Mouse (Mus musculus) heart, postnatal 0 days (tissue): ENCODE data around the gene Adat2. TPM values are rescaled to one million over a fixed set of nuclear protein-coding genes. Genes with fewer than 3 reads are reported as not detected.

ENCODE experiments used
- ATAC-seq: fragments of 200-750 bp; cut with Nextera tagmentation; 2 replicates; pipeline ENCODE4 v1.8.0; 2017; ENCODE audit warnings: low read depth, moderate number of reproducible peaks, moderate library complexity; ENCODE audit not compliant: insufficient read depth
- DNase-seq: peaks from one replicate; pipeline ENCODE4 v3.0.0-alpha.2; 2016; ENCODE audit warnings: low spot score
- H3K27ac ChIP-seq: fragments of 300-500 bp; sonication (generic); 2 replicates; pipeline ENCODE4 v1.5.1; 2014; ENCODE audit warnings: low read depth, mild to moderate bottlenecking
- H3K27me3 ChIP-seq: fragments of 300-500 bp; sonication (generic); 2 replicates; pipeline ENCODE4 v1.6.1; 2014; ENCODE audit warnings: low read length, mixed read lengths; ENCODE audit not compliant: control insufficient read depth, insufficient read depth
- H3K36me3 ChIP-seq: fragments of 300-500 bp; sonication (generic); replicated peaks from 2 replicates; pipeline ENCODE4 v1.6.1; 2014; ENCODE audit warnings: low read length, mixed read lengths; ENCODE audit not compliant: control insufficient read depth, insufficient read depth
- H3K4me1 ChIP-seq: fragments of 300-500 bp; sonication (generic); 2 replicates; pipeline ENCODE4 v1.6.1; 2014; ENCODE audit warnings: antibody characterized with exemption; ENCODE audit not compliant: control insufficient read depth, insufficient read depth
- H3K4me2 ChIP-seq: fragments of 300-500 bp; sonication (generic); 2 replicates; pipeline ENCODE4 v1.6.1; 2014; ENCODE audit warnings: low read depth, mild to moderate bottlenecking, low read length, moderate library complexity
- H3K4me3 ChIP-seq: fragments of 300-500 bp; sonication (generic); 2 replicates; pipeline ENCODE4 v1.5.1; 2014; ENCODE audit warnings: low read depth, low read length
- H3K9ac ChIP-seq: fragments of 300-500 bp; sonication (generic); replicated peaks from 2 replicates; pipeline ENCODE4 v1.6.1; 2014; ENCODE audit warnings: low read depth, low read length, mixed read lengths
- H3K9me3 ChIP-seq: fragments of 300-500 bp; sonication (generic); replicated peaks from 2 replicates; pipeline ENCODE4 v1.6.1; 2016; ENCODE audit warnings: low read length; ENCODE audit not compliant: control insufficient read depth
- CTCF ChIP-seq: IDR thresholded peaks from 2 replicates; pipeline ENCODE4 v1.5.1; 2016; ENCODE audit warnings: antibody characterized with exemption, control low read depth, low read depth
- EP300 ChIP-seq: IDR thresholded peaks from 2 replicates; pipeline ENCODE4 v1.6.1; 2016; ENCODE audit warnings: antibody characterized with exemption, low read depth
- WGBS: fragments of 180-500 bp; shearing (Covaris S2); extraction: QIAGEN DNeasy Blood & Tissue Kit; methylation state at CpG from one replicate; pipeline ENCODE4 v1.1.7; 2014; 5-methylcytosine and 5-hydroxymethylcytosine counted together
- polyA plus RNA-seq: library from polyadenylated mRNA; unstranded; fragments of >200 nt; fragmentation: Nextera tagmentation; extraction: Ambion mirVana; gene quantifications from 2 replicates; pipeline ENCODE4 v1.2.1, GENCODE M21; 2015
- total RNA-seq: library from RNA; depleted of rRNA; stranded (reverse); fragments of >200 nt; gene quantifications from 2 replicates; pipeline ENCODE4 v1.2.3, GENCODE M21; 2014; ENCODE audit warnings: low replicate concordance; rRNA removed

The Adat2 gene
- total and polyA plus RNA-seq, 2 experiments from 2014 or later: 0.99 to 2.3 TPM

DNA sequence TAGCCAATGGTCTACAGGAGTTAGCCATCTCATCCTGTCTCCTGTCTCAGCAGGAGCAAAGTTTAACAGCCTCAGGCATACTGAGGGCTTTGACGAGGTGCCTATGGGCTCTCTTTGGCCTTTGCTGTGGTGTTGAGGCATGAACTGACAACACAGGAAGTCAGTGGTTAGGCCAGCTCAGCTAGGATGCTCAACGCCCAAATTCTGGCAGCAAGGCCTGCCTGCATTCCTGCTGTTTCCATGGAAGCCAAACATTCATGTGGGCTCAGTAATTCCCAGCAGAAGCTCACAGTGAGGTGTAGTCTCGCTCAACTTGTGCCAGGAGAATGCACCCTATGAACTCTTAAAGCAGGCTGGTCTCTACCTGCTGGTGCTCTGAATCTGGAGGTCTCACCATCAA is 43.4 kb downstream of the Adat2 start:
- no peak for DNase-seq
- no peak for ATAC-seq
- Histone ChIP-seq H3K36me3 (no peaks in the 10 kb centered on the region), H3K27me3 (no peaks in the 10 kb centered on the region), H3K4me2 (no peak overlapping the region), H3K9ac (no peak overlapping the region), H3K4me1 (no peaks in the 10 kb centered on the region), H3K4me3 (no peak overlapping the region), H3K9me3 (peaks cover 4% of the 10 kb centered on the region; the same call in 1 of the 2 replicates), H3K27ac (no peak overlapping the region)
- 43% methylated on average over 3 of the region's 3 CpGs for WGBS
- TF ChIP-seq CTCF (no peak), EP300 (no peak)

DNA sequence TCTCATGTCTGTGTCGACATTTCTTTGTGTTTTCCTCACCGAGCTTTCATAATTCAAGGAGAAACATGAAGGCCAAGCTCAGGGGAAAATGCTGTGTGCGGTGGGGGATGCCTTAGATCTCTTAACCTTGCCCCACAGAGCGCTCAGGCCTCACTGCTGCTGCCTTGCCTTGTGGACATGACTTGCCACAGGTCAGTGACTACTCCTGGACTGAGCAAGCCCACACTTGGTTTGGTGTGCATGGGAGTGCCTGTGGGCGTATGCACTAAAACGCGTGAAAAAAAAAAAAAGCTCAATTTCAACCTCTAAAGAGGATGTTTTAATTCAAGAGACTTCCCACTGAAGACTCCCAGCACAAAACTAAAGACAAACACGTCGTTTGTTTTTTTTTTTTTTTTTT is 44.2 kb downstream of the Adat2 start:
- WGBS: 74% methylated on average over 9 of the region's 9 CpGs
- Histone ChIP-seq H3K9ac (no peak overlapping the region), H3K4me2 (no peak overlapping the region), H3K27ac (no peak overlapping the region), H3K27me3 (no peaks in the 10 kb centered on the region), H3K36me3 (no peaks in the 10 kb centered on the region), H3K9me3 (0 out of 2 replicates have a peak, but pooled peaks cover 4% of the 10 kb centered on the region), H3K4me3 (no peak overlapping the region), H3K4me1 (no peaks in the 10 kb centered on the region)
- TF ChIP-seq EP300: no peak
- TF ChIP-seq CTCF: no peak
- DNase-seq: no peak
- ATAC-seq: no peak

DNA sequence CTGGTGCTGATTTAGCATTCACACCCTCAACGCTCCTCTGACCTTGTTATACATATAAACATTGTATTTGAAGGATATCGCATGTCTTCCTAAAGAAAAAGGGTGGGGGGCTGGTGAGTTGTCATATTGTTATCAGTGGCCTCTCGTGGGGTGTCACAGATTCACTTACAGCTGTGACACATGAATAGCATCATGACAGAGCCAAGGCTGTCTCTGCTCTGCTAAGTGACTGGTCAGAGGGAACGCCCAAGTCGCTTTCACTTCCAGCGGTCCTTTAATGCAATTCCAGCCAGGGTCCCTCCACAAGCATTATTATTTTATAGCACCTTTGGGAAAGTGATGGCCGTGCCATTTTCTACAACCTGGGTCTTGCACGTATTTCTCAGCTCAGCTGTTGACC is 44.8 kb downstream of the Adat2 start:
- Histone ChIP-seq H3K4me1 (no peaks in the 10 kb centered on the region), H3K36me3 (no peaks in the 10 kb centered on the region), H3K4me2 (no peak overlapping the region), H3K4me3 (no peak overlapping the region), H3K9ac (no peak overlapping the region), H3K9me3 (no peaks in the 10 kb centered on the region), H3K27ac (no peak overlapping the region), H3K27me3 (no peaks in the 10 kb centered on the region)
- DNase-seq: no peak
- ATAC-seq: no peak
- TF ChIP-seq CTCF: no peak
- no peak for TF ChIP-seq EP300
- 77% methylated on average over 8 of the region's 8 CpGs for WGBS

DNA sequence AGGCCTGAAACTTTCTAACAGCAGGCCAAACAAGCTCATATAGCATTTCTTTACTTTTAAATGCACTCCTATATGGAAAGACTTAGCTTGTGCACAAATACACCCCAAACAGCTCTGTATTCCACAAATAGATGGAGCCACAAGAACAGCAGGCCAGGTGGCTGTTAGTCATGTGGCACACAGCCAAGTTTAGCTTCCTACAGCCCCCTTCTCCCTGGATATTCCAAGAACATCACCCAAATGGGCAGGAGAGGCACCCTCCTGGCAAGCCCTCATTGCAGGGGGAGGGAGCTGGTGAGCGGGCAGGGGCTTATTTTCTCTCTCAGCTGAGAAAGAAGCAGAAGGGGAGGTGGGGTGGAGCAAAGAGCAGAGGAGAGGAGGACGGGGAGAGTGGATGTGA is 48.2 kb downstream of the Adat2 start:
- ATAC-seq: no peak
- H3K27me3 ChIP-seq: no peaks in the 10 kb centered on the region
- H3K4me3 ChIP-seq: no peak overlapping the region
- H3K36me3 ChIP-seq: no peaks in the 10 kb centered on the region
- WGBS: 54% methylated on average over 2 of the region's 2 CpGs
- DNase-seq: no peak
- no peak overlapping the region for H3K27ac ChIP-seq
- no peak overlapping the region for H3K9ac ChIP-seq
- no peak for TF ChIP-seq EP300
- no peak for TF ChIP-seq CTCF
- no peaks in the 10 kb centered on the region for H3K4me1 ChIP-seq
- 0 out of 2 replicates have a peak, but pooled peaks cover 5% of the 10 kb centered on the region for H3K9me3 ChIP-seq
- H3K4me2 ChIP-seq: no peak overlapping the region

Other genes starting within 250 kb of the Adat2 start
- gene Phactr2, start 78.5 kb upstream of the Adat2 start, total RNA-seq: 51.1 and 62.5 TPM in 2 replicates
- gene Phactr2, start 78.5 kb upstream of the Adat2 start, polyA plus RNA-seq: 39.6 and 40.6 TPM in 2 replicates
- gene Fuca2, start 53.4 kb upstream of the Adat2 start, total RNA-seq: 63.9 and 78.7 TPM in 2 replicates
- 289 and 361 TPM in 2 replicates for gene Fuca2, start 53.4 kb upstream of the Adat2 start, polyA plus RNA-seq
- gene Pex3, start 248 bp downstream of the Adat2 start, total RNA-seq: 31.0 and 46.8 TPM in 2 replicates
- gene Pex3, start 248 bp downstream of the Adat2 start, polyA plus RNA-seq: 24.5 and 25.0 TPM in 2 replicates